In genomic region chr7:97330931-97331645, GRCm38 (mm10) we compare ENCODE assay signal across 8 mouse cellular contexts. TPM values are rescaled to one million over a fixed set of nuclear protein-coding genes. Genes with fewer than 3 reads are reported as not detected.
DNase-seq lines count a peak whose midpoint lies in the region; ATAC-seq and TF ChIP-seq lines count a peak whose summit lies in the region.

No protein-coding gene starts in this region.

- no peaks in the 10 kb centered on the region for H3K36me3 ChIP-seq in heart, embryonic 15.5 days
- peaks cover 0 to 10% of the 10 kb centered on the region in 2 experiments; a peak in 2 of 4 replicates for H3K36me3 ChIP-seq in MEL (ENCODE audit: control insufficient read depth in 1 of 2, insufficient read depth in 2 of 2, low read length in 2 of 2)
- no peaks in the 10 kb centered on the region for H3K36me3 ChIP-seq in forebrain, embryonic 11.5 days (ENCODE audit: control insufficient read depth, insufficient read depth, low read length)
- no peaks in the 10 kb centered on the region for H3K36me3 ChIP-seq in liver, embryonic 14.5 days (replicated peaks; ENCODE audit: control insufficient read depth, insufficient read depth, low read depth)

- H3K9me3 ChIP-seq in heart, embryonic 15.5 days (replicated peaks), result no peaks in the 10 kb centered on the region
- no peaks in the 10 kb centered on the region for H3K9me3 ChIP-seq in MEL (replicated peaks; ENCODE audit: insufficient read depth, low read length)
- no peaks in the 10 kb centered on the region for H3K9me3 ChIP-seq in forebrain, embryonic 11.5 days (ENCODE audit: control insufficient read depth, low read length)
- H3K9me3 ChIP-seq in liver, embryonic 14.5 days (ENCODE audit: control insufficient read depth, low read length), result no peaks in the 10 kb centered on the region

- H3K27ac ChIP-seq in heart, embryonic 15.5 days, result no peak overlapping the region
- no peak overlapping the region for H3K27ac ChIP-seq in MEL (ENCODE audit: control insufficient read depth, low read depth, low read length)
- H3K27ac ChIP-seq in forebrain, embryonic 11.5 days (ENCODE audit: low read depth, low read length), result no peak overlapping the region
- H3K27ac ChIP-seq in liver, embryonic 14.5 days, result no peak overlapping the region

- H3K4me3 ChIP-seq in heart, embryonic 15.5 days, result peak overlapping the region; percentile 93
- H3K4me3 ChIP-seq in MEL (ENCODE audit: control insufficient read depth in 1 of 2, insufficient read depth in 1 of 2, low read depth in 2 of 2, low read length in 2 of 2), result peak overlapping the region; percentile 53 to 86
- peak overlapping the region; percentile 56 for H3K4me3 ChIP-seq in forebrain, embryonic 11.5 days (ENCODE audit: low read depth, low read length)
- peak overlapping the region; percentile 81 to 86; a peak in 3 of 4 replicates for H3K4me3 ChIP-seq in liver, embryonic 14.5 days (ENCODE audit: insufficient read depth in 1 of 2, low read depth in 2 of 2, low read length in 2 of 2)

- DNase-seq in heart, postnatal 4 days, result no peak
- peak; percentile 26 for DNase-seq in MEL (ENCODE audit: low read depth, low spot score)
- DNase-seq in forebrain, embryonic 11.5 days (ENCODE audit: low spot score), result no peak
- no peak for DNase-seq in liver, embryonic 14.5 days (ENCODE audit: low read depth in 3 of 3, low spot score in 3 of 3)
- DNase-seq in testis, postnatal 14 days (ENCODE audit: low spot score), result no peak
- no peak for DNase-seq in left cerebral cortex, adult 9 months (ENCODE audit: low spot score in 2 of 2)

- no peaks in the 10 kb centered on the region for H3K79me2 ChIP-seq in MEL (ENCODE audit: control insufficient read depth, insufficient read depth, low read length, poor library complexity)

- no peak for TF ChIP-seq RAD21 in MEL (IDR thresholded peaks at IDR 0.05; ENCODE audit: low read depth, low read length)

- no peak for TF ChIP-seq EP300 in MEL (IDR thresholded peaks at IDR 0.05; ENCODE audit: low read depth in 1 of 2, low read length in 2 of 2)
- no peak for TF ChIP-seq EP300 in liver, embryonic 14.5 days (IDR thresholded peaks at IDR 0.05; ENCODE audit: low read depth)

- TF ChIP-seq CTCF in MEL (IDR thresholded peaks at IDR 0.05 in 2 of 3, conservative IDR thresholded peaks at IDR 0.05 in 1 of 3; ENCODE audit: control insufficient read depth in 1 of 3, insufficient read depth in 1 of 3, low read depth in 2 of 3, low read length in 3 of 3, poor library complexity in 1 of 3, severe bottlenecking in 1 of 3), result no peak
- no peak for TF ChIP-seq CTCF in liver, embryonic 14.5 days (IDR thresholded peaks at IDR 0.05; ENCODE audit: low read depth)

- peaks cover 17% of the 10 kb centered on the region for H3K27me3 ChIP-seq in heart, embryonic 15.5 days
- no peaks in the 10 kb centered on the region for H3K27me3 ChIP-seq in MEL (ENCODE audit: control insufficient read depth in 1 of 2, insufficient read depth in 2 of 2, low read length in 2 of 2)
- peaks cover 6% of the 10 kb centered on the region; the same call in 1 of the 2 replicates for H3K27me3 ChIP-seq in forebrain, embryonic 11.5 days (ENCODE audit: control insufficient read depth, insufficient read depth, low read length)
- H3K27me3 ChIP-seq in liver, embryonic 14.5 days (ENCODE audit: control insufficient read depth, insufficient read depth, low read length), result peaks cover 9% of the 10 kb centered on the region

- 58% methylated on average over 11 of the region's 11 CpGs for WGBS in heart, embryonic 15.5 days
- 68% methylated on average over 11 of the region's 11 CpGs for WGBS in forebrain, embryonic 11.5 days
- 56% methylated on average over 11 of the region's 11 CpGs for WGBS in liver, embryonic 14.5 days (ENCODE audit: insufficient replicate concordance)

- peak overlapping the region; percentile 86 for H3K4me2 ChIP-seq in heart, embryonic 15.5 days
- H3K4me2 ChIP-seq in forebrain, embryonic 11.5 days (ENCODE audit: low read depth, low read length, severe bottlenecking), result peak overlapping the region; percentile 77
- peak overlapping the region; percentile 95 for H3K4me2 ChIP-seq in liver, embryonic 14.5 days (ENCODE audit: low read depth)

- no peak for ATAC-seq in heart, embryonic 15.5 days (replicated peaks; ENCODE audit: insufficient number of reproducible peaks, insufficient read depth, low FRiP score, low read depth)
- ATAC-seq in forebrain, embryonic 11.5 days (replicated peaks; ENCODE audit: low FRiP score), result no peak
- no peak for ATAC-seq in liver, embryonic 14.5 days (ENCODE audit: insufficient read depth)
- ATAC-seq in granulocyte monocyte progenitor cell, adult 5-6 weeks (replicated peaks; ENCODE audit: poor library complexity, severe bottlenecking), result no peak

- H3K9ac ChIP-seq in heart, embryonic 15.5 days, result peak overlapping the region; percentile 60
- H3K9ac ChIP-seq in MEL (ENCODE audit: control insufficient read depth, low read depth, low read length, poor library complexity, severe bottlenecking), result peak overlapping the region; percentile 56; the same call in 1 of the 2 replicates
- peak overlapping the region; percentile 66 for H3K9ac ChIP-seq in forebrain, embryonic 11.5 days (ENCODE audit: low read length)
- no peak overlapping the region for H3K9ac ChIP-seq in liver, embryonic 14.5 days (replicated peaks)

- TF ChIP-seq POLR2A in MEL (IDR thresholded peaks at IDR 0.05; ENCODE audit: control insufficient read depth in 1 of 2, insufficient read depth in 1 of 2, low read depth in 1 of 2, low read length in 2 of 2, poor library complexity in 1 of 2), result no peak

- H3K4me1 ChIP-seq in heart, embryonic 15.5 days (replicated peaks), result peaks cover 11% of the 10 kb centered on the region
- peaks cover 6 to 18% of the 10 kb centered on the region in 2 experiments for H3K4me1 ChIP-seq in MEL (ENCODE audit: control insufficient read depth in 1 of 2, insufficient read depth in 2 of 2, low read length in 2 of 2)
- peaks cover 6% of the 10 kb centered on the region; the same call in 1 of the 2 replicates for H3K4me1 ChIP-seq in forebrain, embryonic 11.5 days (replicated peaks; ENCODE audit: control insufficient read depth, insufficient read depth, low read length)
- H3K4me1 ChIP-seq in liver, embryonic 14.5 days (replicated peaks; ENCODE audit: control insufficient read depth in 2 of 2, insufficient read depth in 2 of 2, low read length in 1 of 2), result peaks cover 5 to 9% of the 10 kb centered on the region in 2 experiments

TF ChIP-seq in MEL, 35 proteins besides CTCF, POLR2A, EP300 and RAD21:
- TF ChIP-seq USF2 (IDR thresholded peaks at IDR 0.05; ENCODE audit: borderline replicate concordance in 1 of 2, insufficient read depth in 1 of 2, low read depth in 1 of 2, low read length in 2 of 2), result no peak

RNA-seq across cellular contexts. Expression of gene Usp35, which starts 0.7 kb away (rescaled TPM):
- 0.60 and 1.8 TPM in 2 replicates for polyA plus RNA-seq in heart, embryonic 15.5 days (2015; fragmentation: Nextera tagmentation; extraction: Ambion mirVana)
- 1 to 10 TPM in 1 of 2 experiments, under 1 TPM in 1; 0.60 to 1.5 TPM for total RNA-seq in heart, postnatal 4 days (2021)
- total RNA-seq in MEL (2012; rRNA removed), result 0.49 and 0.58 TPM in 2 replicates
- polyA plus RNA-seq in MEL (2012; ENCODE audit: insufficient read depth in 1 of 2, insufficient read length in 2 of 2, low read depth in 1 of 2, low replicate concordance in 2 of 2, missing spikeins in 1 of 2), result 1 to 10 TPM in 1 of 2 experiments, not detected in 1; 2.2 TPM
- 2.8 and 2.9 TPM in 2 replicates for polyA plus RNA-seq in forebrain, embryonic 11.5 days (2014; fragmentation: Nextera tagmentation; extraction: Ambion mirVana)
- 0.29 and 0.36 TPM in 2 replicates for polyA plus RNA-seq in liver, embryonic 14.5 days (2012; rRNA removed)
- 0.14 and 0.18 TPM in 2 replicates for polyA plus RNA-seq in liver, embryonic 14.5 days (2014; fragmentation: Nextera tagmentation; extraction: Ambion mirVana)
- 0.30 TPM in 1 of 2 replicates, not detected in the other for total RNA-seq in granulocyte monocyte progenitor cell, adult 5-6 weeks (2014; fragmentation: Nextera tagmentation)
- 0.04 TPM in 1 of 2 replicates, not detected in the other for total RNA-seq in granulocyte monocyte progenitor cell, adult 5-6 weeks (2017)

RNA-seq across cellular contexts. Expression of gene Kctd21, which starts 1.0 kb away (rescaled TPM):
- polyA plus RNA-seq in heart, embryonic 15.5 days (2015; fragmentation: Nextera tagmentation; extraction: Ambion mirVana), result 3.5 and 4.5 TPM in 2 replicates
- total RNA-seq in heart, postnatal 4 days (2021), result 1 to 10 TPM in 1 of 2 experiments, under 1 TPM in 1; 0.92 to 1.1 TPM
- 0.23 and 0.36 TPM in 2 replicates for total RNA-seq in MEL (2012; rRNA removed)
- 1 to 10 TPM in 1 of 2 experiments, not detected in 1; 1.2 TPM for polyA plus RNA-seq in MEL (2012; ENCODE audit: insufficient read depth in 1 of 2, insufficient read length in 2 of 2, low read depth in 1 of 2, low replicate concordance in 2 of 2, missing spikeins in 1 of 2)
- polyA plus RNA-seq in forebrain, embryonic 11.5 days (2014; fragmentation: Nextera tagmentation; extraction: Ambion mirVana), result 4.7 and 4.8 TPM in 2 replicates
- 0.79 and 0.80 TPM in 2 replicates for polyA plus RNA-seq in liver, embryonic 14.5 days (2012; rRNA removed)
- 0.76 and 0.96 TPM in 2 replicates for polyA plus RNA-seq in liver, embryonic 14.5 days (2014; fragmentation: Nextera tagmentation; extraction: Ambion mirVana)
- 1.3 and 2.1 TPM in 2 replicates for total RNA-seq in granulocyte monocyte progenitor cell, adult 5-6 weeks (2014; fragmentation: Nextera tagmentation)
- 0.10 and 1.7 TPM in 2 replicates for total RNA-seq in granulocyte monocyte progenitor cell, adult 5-6 weeks (2017)

RNA-seq across cellular contexts. Expression of gene Alg8, which starts 40.3 kb away (rescaled TPM):
- polyA plus RNA-seq in heart, embryonic 15.5 days (2015; fragmentation: Nextera tagmentation; extraction: Ambion mirVana), result 25.8 and 28.2 TPM in 2 replicates
- total RNA-seq in heart, postnatal 4 days (2021), result 10 to 100 TPM; 12.5 to 13.4 TPM
- 8.9 and 9.1 TPM in 2 replicates for total RNA-seq in MEL (2012; rRNA removed)
- 10 to 100 TPM in 1 of 2 experiments, not detected in 1; 29.0 TPM for polyA plus RNA-seq in MEL (2012; ENCODE audit: insufficient read depth in 1 of 2, insufficient read length in 2 of 2, low read depth in 1 of 2, low replicate concordance in 2 of 2, missing spikeins in 1 of 2)
- 44.1 and 44.6 TPM in 2 replicates for polyA plus RNA-seq in forebrain, embryonic 11.5 days (2014; fragmentation: Nextera tagmentation; extraction: Ambion mirVana)
- 23.8 and 25.6 TPM in 2 replicates for polyA plus RNA-seq in liver, embryonic 14.5 days (2012; rRNA removed)
- 30.5 and 33.4 TPM in 2 replicates for polyA plus RNA-seq in liver, embryonic 14.5 days (2014; fragmentation: Nextera tagmentation; extraction: Ambion mirVana)
- total RNA-seq in granulocyte monocyte progenitor cell, adult 5-6 weeks (2014; fragmentation: Nextera tagmentation), result 44.2 and 52.0 TPM in 2 replicates
- 23.6 and 42.2 TPM in 2 replicates for total RNA-seq in granulocyte monocyte progenitor cell, adult 5-6 weeks (2017)
